Mouse (Mus musculus) lung, postnatal 0 days (tissue): ENCODE data around the gene Stk32b. TPM values are rescaled to one million over a fixed set of nuclear protein-coding genes. Genes with fewer than 3 reads are reported as not detected.

Experiments used
- ATAC-seq: fragments of 200-750 bp; cut with Nextera tagmentation; 2 replicates; pipeline ENCODE4 v1.8.0; 2017; ENCODE audit warnings: moderate library complexity
- DNase-seq: peaks from one replicate; pipeline ENCODE4 v3.0.0-alpha.2; 2016; ENCODE audit warnings: low spot score
- H3K27ac ChIP-seq: fragments of 300-500 bp; sonication (generic); 2 replicates; pipeline ENCODE4 v1.5.1; 2014; ENCODE audit warnings: antibody characterized with exemption, mild to moderate bottlenecking, low read length, mixed read lengths
- H3K27me3 ChIP-seq: fragments of 300-500 bp; sonication (generic); replicated peaks from 2 replicates; pipeline ENCODE4 v1.6.1; 2014; ENCODE audit warnings: low read length, mixed read lengths; ENCODE audit not compliant: insufficient read depth
- H3K36me3 ChIP-seq: fragments of 300-500 bp; sonication (generic); 2 replicates; pipeline ENCODE4 v1.6.1; 2014; ENCODE audit warnings: low read length, mixed read lengths; ENCODE audit not compliant: insufficient read depth
- H3K4me1 ChIP-seq: fragments of 300-500 bp; sonication (generic); 2 replicates; pipeline ENCODE4 v1.6.1; 2014; ENCODE audit warnings: antibody characterized with exemption, low read depth, low read length, mixed read lengths; ENCODE audit not compliant: insufficient read depth
- H3K4me2 ChIP-seq: fragments of 300-500 bp; sonication (generic); replicated peaks from 2 replicates; pipeline ENCODE4 v1.6.1; 2014; ENCODE audit warnings: low read depth, mild to moderate bottlenecking, low read length, moderate library complexity, mixed read lengths
- H3K4me3 ChIP-seq: fragments of 300-500 bp; sonication (generic); 2 replicates; pipeline ENCODE4 v1.5.1; 2014; ENCODE audit warnings: low read depth, low read length
- H3K9ac ChIP-seq: fragments of 300-500 bp; sonication (generic); replicated peaks from 2 replicates; pipeline ENCODE4 v1.6.1; 2014; ENCODE audit warnings: low read depth, mild to moderate bottlenecking
- H3K9me3 ChIP-seq: fragments of 300-500 bp; sonication (generic); 2 replicates; pipeline ENCODE4 v1.6.1; 2016; ENCODE audit warnings: low read length, mixed read lengths
- CTCF ChIP-seq: IDR thresholded peaks from 2 replicates; pipeline ENCODE4 v1.5.1; 2016; ENCODE audit warnings: antibody characterized with exemption, mild to moderate bottlenecking
- EP300 ChIP-seq: IDR thresholded peaks from 2 replicates; pipeline ENCODE4 v1.6.1; 2016; ENCODE audit warnings: antibody characterized with exemption, mild to moderate bottlenecking, control low read depth
- WGBS: fragments of 180-500 bp; shearing (Covaris S2); extraction: QIAGEN DNeasy Blood & Tissue Kit; methylation state at CpG from one replicate; pipeline ENCODE4 v1.1.7; 2014; 5-methylcytosine and 5-hydroxymethylcytosine counted together
- polyA plus RNA-seq: library from polyadenylated mRNA; unstranded; fragments of >200 nt; fragmentation: Nextera tagmentation; extraction: Ambion mirVana; gene quantifications from 2 replicates; pipeline ENCODE4 v1.2.1, GENCODE M21; 2015

Gene Stk32b
- polyA plus RNA-seq, 1 experiment from 2014 or later = 0.05 TPM

GRCm38 (mm10) chr5:37611874-37612273, 105.1 kb downstream of the Stk32b start:
- no peak for TF ChIP-seq CTCF
- TF ChIP-seq EP300 = no peak
- Histone ChIP-seq H3K27ac (no peak overlapping the region), H3K4me1 (no peaks in the 10 kb centered on the region), H3K4me3 (no peak overlapping the region), H3K27me3 (no peaks in the 10 kb centered on the region), H3K9ac (no peak overlapping the region), H3K36me3 (no peaks in the 10 kb centered on the region), H3K4me2 (no peak overlapping the region), H3K9me3 (no peaks in the 10 kb centered on the region)
- WGBS = 78% methylated on average over 1 of the region's 1 CpGs
- no peak for DNase-seq
- no peak for ATAC-seq

DNA sequence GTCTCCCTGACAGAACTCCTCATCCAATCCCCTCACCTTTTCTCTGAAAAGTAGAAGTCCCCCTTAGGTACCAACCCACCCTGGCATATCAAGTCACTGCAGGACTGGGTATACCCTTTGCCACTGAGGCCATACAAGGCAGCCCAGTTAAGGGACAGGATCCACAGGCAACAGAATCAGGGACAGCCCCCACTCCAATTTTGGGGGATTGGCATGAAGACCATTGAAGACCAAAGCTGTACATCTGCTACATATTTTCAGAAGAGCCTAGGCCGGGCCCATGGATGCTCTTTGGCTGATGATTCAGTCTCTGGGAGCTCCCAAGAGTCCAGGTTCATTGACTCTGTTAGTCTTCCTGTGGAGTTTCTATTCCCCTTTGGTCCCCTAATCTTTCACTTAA, 117.4 kb downstream of the Stk32b start:
- Histone ChIP-seq H3K9ac (no peak overlapping the region), H3K36me3 (no peaks in the 10 kb centered on the region), H3K27me3 (no peaks in the 10 kb centered on the region), H3K4me2 (no peak overlapping the region), H3K4me1 (no peaks in the 10 kb centered on the region), H3K4me3 (no peak overlapping the region), H3K27ac (no peak overlapping the region), H3K9me3 (no peaks in the 10 kb centered on the region)
- WGBS = 89% methylated on average over 1 of the region's 1 CpGs
- TF ChIP-seq EP300 (no peak), CTCF (no peak)
- ATAC-seq (no peak), DNase-seq (no peak)

- Histone ChIP-seq H3K27me3 (no peaks in the 10 kb centered on the region), H3K27ac (no peak overlapping the region), H3K36me3 (no peaks in the 10 kb centered on the region), H3K9ac (no peak overlapping the region), H3K4me1 (no peaks in the 10 kb centered on the region), H3K9me3 (no peaks in the 10 kb centered on the region), H3K4me2 (no peak overlapping the region), H3K4me3 (no peak overlapping the region)
- DNase-seq (no peak), ATAC-seq (no peak)
- 81% methylated on average over 4 of the region's 4 CpGs for WGBS
- TF ChIP-seq EP300 (no peak), CTCF (no peak)
Measured at GRCm38 (mm10) chr5:37598271-37598670, 118.7 kb downstream of the Stk32b start.

- TF ChIP-seq CTCF (no peak), EP300 (no peak)
- Histone ChIP-seq H3K36me3 (no peaks in the 10 kb centered on the region), H3K4me3 (no peak overlapping the region), H3K27me3 (no peaks in the 10 kb centered on the region), H3K27ac (no peak overlapping the region), H3K4me1 (no peaks in the 10 kb centered on the region), H3K9ac (no peak overlapping the region), H3K9me3 (no peaks in the 10 kb centered on the region), H3K4me2 (no peak overlapping the region)
- DNase-seq (no peak), ATAC-seq (no peak)
- 69% methylated on average over 5 of the region's 5 CpGs for WGBS
Measured at GRCm38 (mm10) chr5:37592411-37592810, 124.6 kb downstream of the Stk32b start.

DNA sequence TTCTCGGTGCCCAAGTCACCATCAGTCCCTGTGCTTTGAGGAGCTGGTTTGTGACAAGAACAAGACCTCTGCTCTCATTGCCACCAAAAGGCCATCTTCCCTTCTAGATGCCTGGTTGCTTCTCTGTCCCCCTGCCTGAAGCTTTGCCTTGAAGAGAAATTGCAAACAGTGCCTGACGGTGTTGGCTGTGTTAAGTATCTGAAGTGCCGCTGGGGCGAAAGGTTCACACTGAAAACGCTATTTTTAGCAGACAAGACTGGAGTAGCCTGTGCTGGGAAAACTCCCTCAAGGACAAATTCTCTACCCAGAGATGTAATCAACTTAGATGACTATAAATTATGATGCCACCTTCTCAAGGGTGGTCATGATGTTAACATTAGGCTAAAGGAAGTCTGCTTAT, 129.1 kb downstream of the Stk32b start:
- Histone ChIP-seq H3K9ac (no peak overlapping the region), H3K9me3 (no peaks in the 10 kb centered on the region), H3K36me3 (no peaks in the 10 kb centered on the region), H3K4me2 (no peak overlapping the region), H3K27me3 (no peaks in the 10 kb centered on the region), H3K4me3 (no peak overlapping the region), H3K27ac (no peak overlapping the region), H3K4me1 (no peaks in the 10 kb centered on the region)
- no peak for ATAC-seq
- TF ChIP-seq EP300 (no peak), CTCF (no peak)
- no peak for DNase-seq
- WGBS = 40% methylated on average over 5 of the region's 5 CpGs

DNA sequence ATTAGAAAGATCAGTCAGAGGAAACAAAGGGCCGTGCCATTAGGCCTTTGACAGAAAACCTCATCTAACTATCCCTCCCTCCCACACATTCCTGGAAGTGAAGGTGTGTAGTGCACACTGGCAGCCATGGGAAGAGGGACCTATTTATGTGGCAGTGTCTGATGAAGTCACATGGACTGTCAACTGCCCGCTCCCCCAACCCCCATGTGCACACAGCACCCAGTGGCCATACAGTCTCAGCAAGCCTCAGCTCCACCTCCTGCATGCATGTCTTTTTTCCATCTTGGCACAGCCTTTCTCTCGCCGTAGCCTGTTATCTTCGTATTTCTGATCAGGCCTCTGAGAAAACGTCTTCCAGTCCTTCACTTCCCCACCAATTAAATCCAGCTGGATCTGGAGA, 130.9 kb downstream of the Stk32b start:
- H3K4me1 ChIP-seq = no peaks in the 10 kb centered on the region
- ATAC-seq (no peak), DNase-seq (no peak)
- H3K27ac ChIP-seq = no peak overlapping the region
- H3K9me3 ChIP-seq = no peaks in the 10 kb centered on the region
- 72% methylated on average over 6 of the region's 6 CpGs for WGBS
- H3K27me3 ChIP-seq = no peaks in the 10 kb centered on the region
- TF ChIP-seq EP300 (no peak), CTCF (no peak)
- no peak overlapping the region for H3K4me2 ChIP-seq
- H3K36me3 ChIP-seq = no peaks in the 10 kb centered on the region
- H3K4me3 ChIP-seq = no peak overlapping the region
- H3K9ac ChIP-seq = no peak overlapping the region

GRCm38 (mm10) chr5:37575427-37575826, 141.5 kb downstream of the Stk32b start:
- no peak for ATAC-seq
- H3K4me2 ChIP-seq = no peak overlapping the region
- no peak overlapping the region for H3K4me3 ChIP-seq
- H3K27me3 ChIP-seq = no peaks in the 10 kb centered on the region
- no peaks in the 10 kb centered on the region for H3K9me3 ChIP-seq
- no peaks in the 10 kb centered on the region for H3K36me3 ChIP-seq
- WGBS = 55% methylated on average over 6 of the region's 6 CpGs
- H3K9ac ChIP-seq = no peak overlapping the region
- DNase-seq = no peak
- H3K27ac ChIP-seq = no peak overlapping the region
- TF ChIP-seq CTCF (no peak), EP300 (no peak)
- no peaks in the 10 kb centered on the region for H3K4me1 ChIP-seq
